Mouse (Mus musculus) small intestine, adult 2 months (tissue): ENCODE measurements around the gene Abcb9. TPM values are rescaled to one million over a fixed set of nuclear protein-coding genes. Genes with fewer than 3 reads are reported as not detected.

ENCODE experiments used
- H3K27ac ChIP-seq: fragments of 200-500 bp; 2 replicates; pipeline ENCODE4 v1.5.1; 2012; ENCODE audit warnings: low read depth, low read length, control low read depth, inconsistent platforms; ENCODE audit not compliant: insufficient read depth
- H3K27me3 ChIP-seq: fragments of 200-500 bp; 2 replicates; pipeline ENCODE4 v1.6.1; 2012; ENCODE audit warnings: mild to moderate bottlenecking, moderate library complexity, low read length, inconsistent platforms; ENCODE audit not compliant: control insufficient read depth, insufficient read depth
- H3K36me3 ChIP-seq: fragments of 200-500 bp; 2 replicates; pipeline ENCODE4 v1.6.1; 2012; ENCODE audit warnings: mild to moderate bottlenecking, low read length, control low read depth, inconsistent platforms; ENCODE audit not compliant: control insufficient read depth, insufficient read depth
- H3K4me1 ChIP-seq: fragments of 200-500 bp; 2 replicates; pipeline ENCODE4 v1.6.1; 2012; ENCODE audit warnings: low read length, inconsistent platforms, mixed read lengths; ENCODE audit not compliant: control insufficient read depth, insufficient read depth, insufficient read length
- H3K4me3 ChIP-seq: fragments of 200-500 bp; 2 replicates; pipeline ENCODE4 v1.5.1; 2012; ENCODE audit warnings: low read depth, mild to moderate bottlenecking, control low read depth, inconsistent platforms, low read length, moderate library complexity
- CTCF ChIP-seq: fragments of 200-500 bp; IDR thresholded peaks from 2 replicates; pipeline ENCODE4 v1.5.1; 2012; ENCODE audit warnings: low read depth, mild to moderate bottlenecking, control low read depth, inconsistent platforms, low read length, moderate library complexity, mixed read lengths; ENCODE audit not compliant: insufficient replicate concordance, insufficient read length; ENCODE audit errors: extremely low read depth
- POLR2A ChIP-seq: fragments of 200-500 bp; IDR thresholded peaks from 2 replicates; pipeline ENCODE4 v1.6.1; 2012; ENCODE audit warnings: low read depth, mild to moderate bottlenecking, control low read depth, inconsistent platforms, low read length, moderate library complexity
- WGBS: fragments of 180-500 bp; shearing (Covaris S2); methylation state at CpG from one replicate; pipeline ENCODE4 v1.1.7; 2018; 5-methylcytosine and 5-hydroxymethylcytosine counted together
- polyA plus RNA-seq: library from polyadenylated mRNA; depleted of rRNA; stranded (reverse); fragments of >200 nt; gene quantifications from 2 replicates; pipeline ENCODE4 v1.2.3, GENCODE M21; 2012

The Abcb9 gene
- polyA plus RNA-seq, 1 experiment: 21.2 TPM

DNA sequence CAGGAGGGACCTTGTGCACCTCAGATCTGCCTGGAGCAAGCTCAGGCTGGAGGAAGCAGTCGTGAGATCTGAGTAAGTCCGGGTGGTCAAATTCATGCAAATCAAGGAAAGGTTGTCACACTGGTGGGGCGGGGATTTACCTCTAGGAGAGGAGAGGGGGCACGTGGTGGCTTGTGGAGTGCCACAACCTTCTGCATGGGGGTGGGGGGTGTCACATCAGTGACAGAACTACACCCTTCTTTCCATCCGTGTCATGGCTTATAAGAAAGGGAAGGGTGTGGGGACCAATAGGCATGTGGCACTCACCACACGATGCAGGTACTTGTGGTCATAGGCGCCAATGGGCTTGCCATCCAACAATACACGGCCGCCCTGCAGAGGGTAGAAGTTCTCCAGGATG lies 19.9 kb downstream of the Abcb9 start:
- 71% methylated on average over 9 of the region's 9 CpGs for WGBS
- Histone ChIP-seq H3K4me1 (peaks cover 33% of the 10 kb centered on the region), H3K4me3 (peak overlapping the region; percentile 4; the same call in 1 of the 2 replicates)

DNA sequence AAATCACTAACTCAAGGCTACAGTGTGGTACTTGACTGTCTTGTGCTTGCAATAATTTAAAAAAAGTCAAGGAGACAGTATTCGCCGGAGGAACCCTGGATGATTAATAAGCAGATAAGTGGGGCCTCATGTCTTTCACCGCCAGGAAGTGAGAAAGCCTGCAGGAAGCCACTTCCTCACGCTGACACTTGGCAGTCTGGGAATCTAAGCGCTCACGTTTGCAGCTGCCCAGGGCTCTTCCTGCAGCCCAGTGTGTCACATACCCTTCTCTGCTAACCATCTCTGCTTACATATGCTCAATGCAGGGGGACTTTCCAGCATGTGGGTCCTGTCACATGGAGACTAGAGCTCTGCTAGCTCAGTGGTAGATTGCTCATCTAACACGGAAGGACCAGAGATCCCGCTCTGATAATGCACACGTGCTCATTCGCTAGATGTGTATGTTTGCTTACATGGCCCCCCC lies 20.7 kb downstream of the Abcb9 start:
- WGBS: 29% methylated on average over 10 of the region's 10 CpGs
- Histone ChIP-seq H3K27ac (no peak overlapping the region), H3K4me1 (peaks cover 39% of the 10 kb centered on the region), H3K36me3 (0 out of 2 replicates have a peak, but pooled peaks cover 3% of the 10 kb centered on the region), H3K4me3 (no peak overlapping the region), H3K27me3 (no peaks in the 10 kb centered on the region)
- no peak for TF ChIP-seq POLR2A

More for the DNA sequence above, 19.9 kb downstream of the Abcb9 start:
- TF ChIP-seq CTCF (no peak), POLR2A (no peak)
- peak overlapping the region; percentile 77 for H3K27ac ChIP-seq
- H3K27me3 ChIP-seq: no peaks in the 10 kb centered on the region
- 0 out of 2 replicates have a peak, but pooled peaks cover 3% of the 10 kb centered on the region for H3K36me3 ChIP-seq

DNA sequence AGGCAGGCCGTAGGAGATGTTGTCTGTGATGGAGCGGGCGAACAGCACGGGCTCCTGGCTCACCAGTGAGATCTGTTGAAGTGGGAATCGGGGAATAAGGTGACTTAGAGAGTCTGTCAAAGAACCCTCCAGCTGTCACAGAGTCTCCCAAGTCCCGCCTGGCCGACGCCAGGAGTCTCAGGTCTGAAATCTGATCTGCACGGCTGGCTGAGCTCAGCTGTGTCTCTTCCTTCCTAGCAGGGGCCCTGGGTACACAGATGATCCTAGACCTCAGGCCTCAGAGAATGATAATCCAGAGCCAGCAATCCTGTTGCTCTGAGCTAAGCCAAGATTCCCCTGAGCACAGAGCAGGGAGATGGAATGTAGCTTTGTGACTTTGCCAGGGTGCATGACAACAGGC lies 21.9 kb downstream of the Abcb9 start:
- WGBS: 84% methylated on average over 9 of the region's 9 CpGs
- Histone ChIP-seq H3K27me3 (no peaks in the 10 kb centered on the region), H3K36me3 (0 out of 2 replicates have a peak, but pooled peaks cover 3% of the 10 kb centered on the region), H3K4me3 (no peak overlapping the region), H3K27ac (no peak overlapping the region), H3K4me1 (peaks cover 42% of the 10 kb centered on the region)
- TF ChIP-seq CTCF: no peak
- TF ChIP-seq POLR2A: no peak

DNA sequence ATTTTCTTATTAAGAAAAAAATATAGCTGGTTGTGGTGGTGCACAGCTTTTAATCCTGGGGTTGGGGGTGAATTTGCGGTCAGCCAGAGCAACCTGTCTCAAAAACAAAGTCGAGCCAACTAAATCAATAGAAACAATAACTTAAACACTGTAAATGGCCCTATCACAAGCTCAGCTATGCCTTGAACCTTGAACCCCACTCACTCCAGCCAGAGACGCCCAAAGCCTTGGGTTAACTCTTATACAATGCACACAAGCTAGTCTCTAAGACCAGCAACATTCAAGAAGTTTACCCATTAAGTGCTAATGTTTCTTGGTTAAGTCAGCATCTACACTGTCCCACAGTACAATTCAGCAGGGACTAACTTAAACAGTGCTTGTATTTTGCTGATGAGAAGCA lies 25.9 kb downstream of the Abcb9 start:
- 23% methylated on average over 3 of the region's 3 CpGs for WGBS
- Histone ChIP-seq H3K27me3 (no peaks in the 10 kb centered on the region), H3K4me3 (no peak overlapping the region), H3K27ac (peak overlapping the region; percentile 80), H3K36me3 (0 out of 2 replicates have a peak, but pooled peaks cover 3% of the 10 kb centered on the region), H3K4me1 (peaks cover 19% of the 10 kb centered on the region)
- TF ChIP-seq CTCF (no peak), POLR2A (no peak)

DNA sequence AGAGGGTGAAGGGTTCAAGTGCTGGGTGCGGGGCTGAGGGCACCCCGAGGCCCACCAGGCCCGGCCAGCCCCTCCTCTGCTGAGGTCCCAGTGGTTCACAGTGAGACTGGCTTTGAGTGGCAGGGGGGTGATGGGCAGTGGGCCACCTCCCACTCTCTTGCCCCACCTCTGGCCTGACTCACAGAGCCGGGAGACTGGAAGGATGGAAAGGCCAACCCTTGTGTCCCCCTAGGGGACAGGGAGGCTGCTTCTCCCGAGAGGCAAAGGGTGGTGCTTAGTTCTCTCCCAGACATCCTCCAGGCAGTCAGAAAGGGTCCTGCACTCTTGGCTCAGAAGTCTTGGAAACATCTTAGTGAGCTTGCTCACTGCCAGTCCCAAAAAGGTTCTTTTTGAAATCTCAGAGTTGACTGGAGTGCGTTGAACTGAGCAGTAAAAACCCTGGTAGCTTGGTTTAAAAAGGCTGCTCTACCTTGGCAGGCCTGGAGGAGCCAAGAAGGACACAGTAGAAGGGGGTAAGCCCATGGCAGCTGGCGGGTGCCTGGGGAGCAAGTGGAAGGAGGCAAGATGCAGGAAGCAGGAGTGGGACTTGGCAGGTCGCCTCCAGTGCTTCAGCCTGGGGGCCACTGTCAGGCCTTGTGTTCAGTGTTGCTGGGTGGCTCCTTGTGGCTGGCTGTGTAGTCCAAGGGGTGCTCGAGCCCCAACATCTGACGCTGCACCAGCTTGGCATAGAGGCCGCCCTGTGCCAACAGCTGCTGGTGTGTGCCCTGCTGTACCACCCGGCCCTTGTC lies 33.4 kb downstream of the Abcb9 start:
- WGBS: 85% methylated on average over 12 of the region's 12 CpGs
- no peak overlapping the region for H3K27ac ChIP-seq
- H3K4me3 ChIP-seq: no peak overlapping the region
- 0 out of 2 replicates have a peak, but pooled peaks cover 2% of the 10 kb centered on the region for H3K36me3 ChIP-seq
- H3K4me1 ChIP-seq: no peaks in the 10 kb centered on the region
- H3K27me3 ChIP-seq: no peaks in the 10 kb centered on the region
- TF ChIP-seq CTCF: no peak
- no peak for TF ChIP-seq POLR2A

DNA sequence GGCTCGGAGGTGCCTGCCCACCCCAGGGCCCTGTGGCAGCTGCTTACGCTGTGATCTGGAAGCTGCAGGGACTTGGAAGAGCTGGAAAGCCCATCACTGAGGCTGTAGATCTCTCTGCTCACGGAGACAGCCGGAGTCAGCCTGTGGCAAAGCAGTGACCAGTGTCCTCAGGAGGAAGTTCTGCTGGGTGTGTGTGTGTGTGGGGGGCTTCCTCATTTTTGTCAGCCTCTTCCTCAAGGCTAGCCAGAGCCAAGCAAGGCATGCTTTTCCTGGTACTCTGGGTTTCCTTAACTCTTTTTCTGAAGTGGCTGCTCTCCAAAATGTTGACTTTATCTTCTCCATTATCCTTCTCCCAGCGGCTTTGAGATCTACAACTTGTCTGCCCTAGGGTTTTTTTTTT lies 35.9 kb downstream of the Abcb9 start:
- WGBS: 66% methylated on average over 5 of the region's 5 CpGs
- peak overlapping the region; percentile 26 for H3K4me3 ChIP-seq
- 0 out of 2 replicates have a peak, but pooled peaks cover 2% of the 10 kb centered on the region for H3K36me3 ChIP-seq
- no peak for TF ChIP-seq POLR2A
- no peak for TF ChIP-seq CTCF
- H3K27ac ChIP-seq: peak overlapping the region; percentile 55
- H3K27me3 ChIP-seq: no peaks in the 10 kb centered on the region
- H3K4me1 ChIP-seq: no peaks in the 10 kb centered on the region

DNA sequence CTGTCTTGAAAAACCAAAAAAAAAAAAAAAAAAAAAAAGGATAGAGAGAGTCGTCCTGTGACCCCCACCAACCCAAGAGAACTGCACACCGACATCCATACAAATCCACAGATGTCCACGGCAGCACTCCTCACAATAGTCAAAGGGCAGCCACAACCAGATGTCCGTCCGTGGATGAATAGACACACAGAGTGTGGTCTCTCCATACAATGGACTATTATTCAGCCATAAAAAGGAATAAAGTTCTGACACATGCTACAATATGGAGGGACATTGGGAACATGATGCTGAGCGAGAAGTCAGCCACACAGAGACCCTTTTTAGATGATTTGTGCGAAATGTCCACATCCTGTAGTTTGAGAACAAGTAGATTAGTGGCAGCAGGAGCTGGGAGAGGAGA lies 36.8 kb downstream of the Abcb9 start:
- TF ChIP-seq POLR2A (no peak), CTCF (no peak)
- 0 out of 2 replicates have a peak, but pooled peaks cover 2% of the 10 kb centered on the region for H3K36me3 ChIP-seq
- H3K4me1 ChIP-seq: no peaks in the 10 kb centered on the region
- no peak overlapping the region for H3K27ac ChIP-seq
- no peaks in the 10 kb centered on the region for H3K27me3 ChIP-seq
- no peak overlapping the region for H3K4me3 ChIP-seq
- WGBS: 92% methylated on average over 7 of the region's 7 CpGs

DNA sequence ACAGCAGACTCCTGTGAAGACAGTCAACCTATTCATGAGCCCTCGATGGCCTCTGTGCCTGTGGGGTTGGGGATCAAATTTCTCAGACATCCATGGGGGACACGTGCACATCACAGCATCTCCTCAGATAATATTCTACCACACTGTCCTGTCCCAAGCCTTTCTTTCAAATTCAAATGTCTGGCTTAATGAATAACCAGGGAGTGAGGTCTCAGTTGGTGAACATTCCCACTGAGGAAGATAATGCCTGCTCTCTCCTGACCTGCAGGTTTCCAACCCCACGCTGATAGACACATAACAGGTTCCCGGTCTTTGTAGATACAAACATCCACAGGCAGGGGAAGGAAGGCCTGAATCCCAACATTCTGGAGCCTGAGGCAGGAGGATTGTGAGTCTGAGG lies 38.6 kb downstream of the Abcb9 start:
- Histone ChIP-seq H3K27me3 (no peaks in the 10 kb centered on the region), H3K4me3 (no peak overlapping the region), H3K36me3 (no peaks in the 10 kb centered on the region), H3K4me1 (peaks cover 2% of the 10 kb centered on the region; the same call in 1 of the 2 replicates), H3K27ac (no peak overlapping the region)
- TF ChIP-seq CTCF: no peak
- TF ChIP-seq POLR2A: no peak
- WGBS: 33% methylated on average over 4 of the region's 4 CpGs
